Mouse (Mus musculus) lung, postnatal 0 days (tissue): ENCODE data around the gene Frs3. TPM values are rescaled to one million over a fixed set of nuclear protein-coding genes. Genes with fewer than 3 reads are reported as not detected.

ENCODE experiments used
- ATAC-seq: fragments of 200-750 bp; cut with Nextera tagmentation; 2 replicates; pipeline ENCODE4 v1.8.0; 2017; ENCODE audit warnings: moderate library complexity
- DNase-seq: peaks from one replicate; pipeline ENCODE4 v3.0.0-alpha.2; 2016; ENCODE audit warnings: low spot score
- H3K27ac ChIP-seq: fragments of 300-500 bp; sonication (generic); 2 replicates; pipeline ENCODE4 v1.5.1; 2014; ENCODE audit warnings: antibody characterized with exemption, mild to moderate bottlenecking, low read length, mixed read lengths
- H3K27me3 ChIP-seq: fragments of 300-500 bp; sonication (generic); replicated peaks from 2 replicates; pipeline ENCODE4 v1.6.1; 2014; ENCODE audit warnings: low read length, mixed read lengths; ENCODE audit not compliant: insufficient read depth
- H3K36me3 ChIP-seq: fragments of 300-500 bp; sonication (generic); 2 replicates; pipeline ENCODE4 v1.6.1; 2014; ENCODE audit warnings: low read length, mixed read lengths; ENCODE audit not compliant: insufficient read depth
- H3K4me1 ChIP-seq: fragments of 300-500 bp; sonication (generic); 2 replicates; pipeline ENCODE4 v1.6.1; 2014; ENCODE audit warnings: antibody characterized with exemption, low read depth, low read length, mixed read lengths; ENCODE audit not compliant: insufficient read depth
- H3K4me2 ChIP-seq: fragments of 300-500 bp; sonication (generic); replicated peaks from 2 replicates; pipeline ENCODE4 v1.6.1; 2014; ENCODE audit warnings: low read depth, mild to moderate bottlenecking, low read length, moderate library complexity, mixed read lengths
- H3K4me3 ChIP-seq: fragments of 300-500 bp; sonication (generic); 2 replicates; pipeline ENCODE4 v1.5.1; 2014; ENCODE audit warnings: low read depth, low read length
- H3K9ac ChIP-seq: fragments of 300-500 bp; sonication (generic); replicated peaks from 2 replicates; pipeline ENCODE4 v1.6.1; 2014; ENCODE audit warnings: low read depth, mild to moderate bottlenecking
- H3K9me3 ChIP-seq: fragments of 300-500 bp; sonication (generic); 2 replicates; pipeline ENCODE4 v1.6.1; 2016; ENCODE audit warnings: low read length, mixed read lengths
- CTCF ChIP-seq: IDR thresholded peaks from 2 replicates; pipeline ENCODE4 v1.5.1; 2016; ENCODE audit warnings: antibody characterized with exemption, mild to moderate bottlenecking
- EP300 ChIP-seq: IDR thresholded peaks from 2 replicates; pipeline ENCODE4 v1.6.1; 2016; ENCODE audit warnings: antibody characterized with exemption, mild to moderate bottlenecking, control low read depth
- WGBS: fragments of 180-500 bp; shearing (Covaris S2); extraction: QIAGEN DNeasy Blood & Tissue Kit; methylation state at CpG from one replicate; pipeline ENCODE4 v1.1.7; 2014; 5-methylcytosine and 5-hydroxymethylcytosine counted together
- polyA plus RNA-seq: library from polyadenylated mRNA; unstranded; fragments of >200 nt; fragmentation: Nextera tagmentation; extraction: Ambion mirVana; gene quantifications from 2 replicates; pipeline ENCODE4 v1.2.1, GENCODE M21; 2015

Frs3 gene
- polyA plus RNA-seq, 1 experiment from 2014 or later = 4.1 TPM

DNA sequence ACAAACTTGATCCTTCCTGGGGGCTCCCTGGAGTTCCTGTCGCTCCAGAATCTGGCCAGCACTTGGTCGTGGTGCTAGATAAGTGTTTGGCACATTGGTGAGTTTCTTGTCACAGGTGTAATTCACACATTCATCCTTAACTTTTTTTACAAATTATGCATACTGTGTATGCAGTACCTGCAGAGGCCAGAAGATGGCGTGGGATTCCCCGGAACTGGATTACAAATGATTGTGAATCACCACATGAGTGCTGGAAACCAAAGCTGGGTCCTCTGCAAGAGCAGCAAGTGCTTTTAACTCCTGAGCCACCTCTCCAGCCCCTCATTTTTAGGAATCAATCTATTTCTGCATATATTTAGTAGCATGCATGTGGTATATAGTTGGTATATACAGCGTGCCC, 63.0 kb downstream of the Frs3 start:
- DNase-seq (no peak), ATAC-seq (no peak)
- Histone ChIP-seq H3K36me3 (no peaks in the 10 kb centered on the region), H3K9ac (no peak overlapping the region), H3K27ac (no peak overlapping the region), H3K27me3 (no peaks in the 10 kb centered on the region), H3K4me3 (no peak overlapping the region), H3K9me3 (no peaks in the 10 kb centered on the region), H3K4me2 (no peak overlapping the region), H3K4me1 (0 out of 2 replicates have a peak, but pooled peaks cover 7% of the 10 kb centered on the region)
- WGBS = 69% methylated on average over 5 of the region's 5 CpGs
- TF ChIP-seq EP300 (no peak), CTCF (peak; percentile 32)

DNA sequence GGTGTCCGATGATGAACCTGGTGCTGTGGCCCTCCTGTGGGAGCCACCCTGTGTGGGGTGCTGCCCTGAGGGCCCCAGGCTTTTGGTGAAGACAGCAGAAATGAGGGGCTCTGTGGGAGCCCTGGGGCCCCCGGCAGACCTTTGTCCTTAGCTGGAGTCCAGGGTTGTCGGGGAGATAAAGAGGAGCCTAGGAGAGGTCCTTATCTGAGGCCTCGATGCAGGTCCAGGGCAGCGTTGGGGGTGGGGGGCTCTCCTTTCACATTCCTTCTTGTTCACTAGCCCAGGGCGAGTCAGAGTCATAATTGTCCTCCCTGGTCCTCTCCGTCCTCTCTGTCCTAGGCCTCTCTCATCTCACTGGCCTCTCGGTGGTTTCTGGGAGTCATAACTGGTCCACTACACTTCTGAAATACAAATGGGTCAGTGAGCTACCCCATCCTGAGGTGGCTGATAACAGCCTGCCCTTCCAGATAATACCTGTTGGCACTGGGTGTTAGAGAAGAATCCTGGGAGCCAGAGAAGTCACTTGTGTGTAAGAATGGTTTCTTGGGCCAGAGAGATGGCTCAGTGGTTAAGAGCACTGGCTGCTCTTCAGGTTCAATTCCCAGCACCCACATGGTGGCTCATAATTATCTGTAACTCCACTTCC, 64.4 kb downstream of the Frs3 start:
- H3K9ac ChIP-seq = no peak overlapping the region
- WGBS = 65% methylated on average over 7 of the region's 8 CpGs

More for the DNA sequence above, 64.4 kb downstream of the Frs3 start:
- Histone ChIP-seq H3K4me2 (no peak overlapping the region), H3K27me3 (no peaks in the 10 kb centered on the region), H3K9me3 (no peaks in the 10 kb centered on the region), H3K4me1 (0 out of 2 replicates have a peak, but pooled peaks cover 6% of the 10 kb centered on the region), H3K27ac (no peak overlapping the region), H3K36me3 (no peaks in the 10 kb centered on the region), H3K4me3 (no peak overlapping the region)
- TF ChIP-seq EP300 (no peak), CTCF (no peak)
- no peak for ATAC-seq
- no peak for DNase-seq

Other genes with a start within 250 kb of the Frs3 start
- gene Taf8, start 186.7 kb upstream of the Frs3 start, polyA plus RNA-seq = 16.0 and 22.4 TPM in 2 replicates
- gene Ccnd3, start 184.0 kb upstream of the Frs3 start, polyA plus RNA-seq = 195 and 214 TPM in 2 replicates
- 9.9 and 10.4 TPM in 2 replicates for gene Bysl, start 77.5 kb upstream of the Frs3 start, polyA plus RNA-seq
- 31.6 and 32.8 TPM in 2 replicates for gene Med20, start 77.4 kb upstream of the Frs3 start, polyA plus RNA-seq
- gene Gm20517, start 77.4 kb upstream of the Frs3 start, polyA plus RNA-seq = 0.64 and 1.4 TPM in 2 replicates
- 3.3 and 4.1 TPM in 2 replicates for gene Usp49, start 58.3 kb upstream of the Frs3 start, polyA plus RNA-seq
- 303 and 324 TPM in 2 replicates for gene Tomm6, start 644 bp upstream of the Frs3 start, polyA plus RNA-seq
- 0.18 and 0.42 TPM in 2 replicates for gene Gm21981, start 5.4 kb downstream of the Frs3 start, polyA plus RNA-seq
- 0.94 and 1.9 TPM in 2 replicates for gene Prickle4, start 5.7 kb downstream of the Frs3 start, polyA plus RNA-seq
- 22.6 and 25.4 TPM in 2 replicates for gene Pgc, start 37.8 kb downstream of the Frs3 start, polyA plus RNA-seq
- 17.8 and 21.3 TPM in 2 replicates for gene Tfeb, start 48.0 kb downstream of the Frs3 start, polyA plus RNA-seq
- gene Mdfi, start 145.7 kb downstream of the Frs3 start, polyA plus RNA-seq = 8.3 and 9.3 TPM in 2 replicates
- gene Foxp4, start 235.6 kb downstream of the Frs3 start, polyA plus RNA-seq = 10.2 and 14.3 TPM in 2 replicates